Mouse (Mus musculus): ENCODE measurements around the gene Tmprss11g. TPM values are rescaled to one million over a fixed set of nuclear protein-coding genes. Genes with fewer than 3 reads are reported as not detected.

The Tmprss11g gene
- total and polyA plus RNA-seq, 3 experiments, result not detected

DNA sequence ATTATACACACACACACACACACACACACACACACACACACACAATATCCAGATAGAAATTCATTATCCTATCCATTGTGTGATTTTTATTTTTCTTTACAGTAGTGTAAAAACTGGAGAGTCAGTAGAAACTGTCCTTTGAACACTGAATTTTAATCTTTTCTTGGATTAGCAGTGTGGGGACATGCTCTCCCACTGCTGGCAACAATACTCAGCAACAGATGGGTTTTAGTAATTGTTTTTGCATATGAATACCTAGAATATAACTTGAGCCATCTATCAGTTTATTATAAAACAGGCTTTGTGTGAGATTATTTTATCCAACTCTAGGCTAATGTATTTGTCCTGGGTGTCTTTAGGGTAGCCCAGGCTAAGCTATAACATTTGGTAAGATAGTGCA, 79.9 kb downstream of the Tmprss11g start:
- dilution Hi-C loops (cut with MboI; ENCODE audit: extremely low pct_ligation_motif_present, extremely low pct_unique_long_range_greater_than_20kb, low sequenced_read_pairs), result no loop called here
- in situ Hi-C loops (cut with MboI; ENCODE audit: low pct_ligation_motif_present, low pct_unique_long_range_greater_than_20kb, low sequenced_read_pairs), result loop anchor here (25.0 kb wide), 1 partner anchor 224 kb away; no protein-coding TSS in a partner anchor
- TF ChIP-seq ZMIZ1 (IDR thresholded peaks at IDR 0.05; ENCODE audit: low read depth, low read length) (no peak), JUN (IDR thresholded peaks at IDR 0.05; ENCODE audit: insufficient read depth, low read depth, low read length) (no peak), MAFK (IDR thresholded peaks at IDR 0.05; ENCODE audit: insufficient replicate concordance, low read length) (no peak)

More for the DNA sequence above, 79.9 kb downstream of the Tmprss11g start:
- H3K27ac ChIP-seq (ENCODE audit: insufficient read depth, low read depth), result no peak overlapping the region
- no peaks in the 10 kb centered on the region for H3K36me3 ChIP-seq (replicated peaks in 1 of 2; ENCODE audit: control insufficient read depth in 1 of 2, insufficient read depth in 1 of 2, low read length in 1 of 2)
- no peak overlapping the region for H3K9ac ChIP-seq (ENCODE audit: insufficient read depth, low read depth)
- H3K4me2 ChIP-seq (ENCODE audit: insufficient read depth, low read depth, poor library complexity, severe bottlenecking), result no peak overlapping the region
- H3K4me1 ChIP-seq (ENCODE audit: control insufficient read depth in 1 of 2, insufficient read depth in 2 of 2), result peaks cover 0 to 4% of the 10 kb centered on the region in 2 experiments; a peak in 1 of 4 replicates
- DNase-seq (ENCODE audit: extremely low read depth), result no peak
- no peaks in the 10 kb centered on the region for H3K27me3 ChIP-seq (replicated peaks)
- no peaks in the 10 kb centered on the region for H3K79me2 ChIP-seq (replicated peaks; ENCODE audit: control insufficient read depth, extremely low read depth, insufficient read depth, poor library complexity, severe bottlenecking)
- H3K4me3 ChIP-seq (replicated peaks in 1 of 3; ENCODE audit: low read depth in 2 of 3, low read length in 2 of 3, poor library complexity in 1 of 3), result no peak overlapping the region
- no peaks in the 10 kb centered on the region for H3K9me3 ChIP-seq (replicated peaks; ENCODE audit: low read length)

Other genes with a start within 250 kb of the Tmprss11g start
- not detected in 2 replicates for gene Tmprss11c, start 229.3 kb downstream of the Tmprss11g start, total RNA-seq (2012; rRNA removed)
- gene Tmprss11c, start 229.3 kb downstream of the Tmprss11g start, total RNA-seq (2014; rRNA removed), result not detected in 2 replicates
- gene Tmprss11c, start 229.3 kb downstream of the Tmprss11g start, polyA plus RNA-seq (2012; ENCODE audit: insufficient read length, low read depth), result not detected in 2 replicates
- gene Tmprss11d, start 145.2 kb downstream of the Tmprss11g start, total RNA-seq (2012; rRNA removed), result not detected in 2 replicates
- gene Tmprss11d, start 145.2 kb downstream of the Tmprss11g start, total RNA-seq (2014; rRNA removed), result 0.08 TPM in 1 of 2 replicates, not detected in the other
- not detected in 2 replicates for gene Tmprss11d, start 145.2 kb downstream of the Tmprss11g start, polyA plus RNA-seq (2012; ENCODE audit: insufficient read length, low read depth)
- not detected in 2 replicates for gene Tmprss11a, start 49.6 kb downstream of the Tmprss11g start, total RNA-seq (2012; rRNA removed)
- gene Tmprss11a, start 49.6 kb downstream of the Tmprss11g start, total RNA-seq (2014; rRNA removed), result not detected in 2 replicates
- gene Tmprss11a, start 49.6 kb downstream of the Tmprss11g start, polyA plus RNA-seq (2012; ENCODE audit: insufficient read length, low read depth), result not detected in 2 replicates
- gene Tmprss11f, start 113.8 kb upstream of the Tmprss11g start, total RNA-seq (2012; rRNA removed), result not detected in 2 replicates
- gene Tmprss11f, start 113.8 kb upstream of the Tmprss11g start, total RNA-seq (2014; rRNA removed), result not detected in 2 replicates
- gene Tmprss11f, start 113.8 kb upstream of the Tmprss11g start, polyA plus RNA-seq (2012; ENCODE audit: insufficient read length, low read depth), result not detected in 2 replicates
- not detected in 2 replicates for gene Tmprss11b, start 157.8 kb upstream of the Tmprss11g start, total RNA-seq (2012; rRNA removed)
- gene Tmprss11b, start 157.8 kb upstream of the Tmprss11g start, total RNA-seq (2014; rRNA removed), result not detected in 2 replicates
- gene Tmprss11b, start 157.8 kb upstream of the Tmprss11g start, polyA plus RNA-seq (2012; ENCODE audit: insufficient read length, low read depth), result not detected in 2 replicates
- gene Tmprss11e, start 227.2 kb upstream of the Tmprss11g start, total RNA-seq (2012; rRNA removed), result not detected in 2 replicates
- not detected in 2 replicates for gene Tmprss11e, start 227.2 kb upstream of the Tmprss11g start, total RNA-seq (2014; rRNA removed)
- gene Tmprss11e, start 227.2 kb upstream of the Tmprss11g start, polyA plus RNA-seq (2012; ENCODE audit: insufficient read length, low read depth), result not detected in 2 replicates